Mouse (Mus musculus) hindlimb bud, embryonic 11.5 days (tissue): ENCODE data around the gene Pnpla8.

Source experiments
- DNase-seq: peaks from one replicate; pipeline ENCODE4 v3.0.0-alpha.2; 2012; ENCODE audit warnings: low read depth, low spot score; ENCODE audit errors: extremely low spot score

The Pnpla8 gene

DNA sequence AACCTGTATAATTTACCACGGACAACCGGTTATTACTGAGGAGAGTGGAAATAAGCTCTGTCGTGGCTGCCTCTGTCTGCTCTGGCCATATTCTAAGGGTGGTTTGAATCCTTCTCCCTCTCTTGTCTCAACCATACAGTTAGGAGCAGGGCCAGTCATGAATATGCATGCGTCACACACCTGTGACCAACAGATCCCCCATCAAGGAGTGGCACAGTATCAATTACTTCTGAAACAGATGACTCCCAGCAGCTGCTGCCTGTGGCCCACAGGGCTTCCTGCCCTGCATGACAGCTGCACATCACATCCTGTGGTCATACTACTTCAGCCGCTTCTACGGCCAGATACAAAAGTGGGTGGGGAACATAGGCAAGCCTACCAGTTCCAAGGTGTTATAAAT lies 122.9 kb downstream of the Pnpla8 start:
- no peak for DNase-seq

- no peak for DNase-seq
Observed at GRCm38 (mm10) chr12:44345251-44345650, 124.1 kb downstream of the Pnpla8 start.

DNA sequence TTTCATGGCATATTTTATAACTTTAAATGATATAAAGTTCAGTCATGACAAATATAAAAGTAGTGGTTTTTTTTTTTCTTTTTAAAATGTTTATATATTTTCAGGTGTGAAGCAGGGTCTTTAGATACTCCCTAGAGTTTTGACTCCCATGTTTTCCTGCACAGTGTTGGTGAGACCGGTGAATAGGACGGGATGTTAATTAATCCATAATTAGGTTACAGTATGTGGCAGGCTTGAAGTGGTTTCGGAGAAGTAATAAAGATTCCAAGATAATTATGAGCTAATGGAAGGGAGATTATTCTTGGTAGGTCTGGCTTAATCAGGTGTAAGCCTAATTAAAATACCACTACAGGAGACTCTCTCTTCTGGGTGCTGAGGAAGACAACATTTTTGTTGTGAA lies 125.0 kb downstream of the Pnpla8 start:
- DNase-seq: no peak

DNA sequence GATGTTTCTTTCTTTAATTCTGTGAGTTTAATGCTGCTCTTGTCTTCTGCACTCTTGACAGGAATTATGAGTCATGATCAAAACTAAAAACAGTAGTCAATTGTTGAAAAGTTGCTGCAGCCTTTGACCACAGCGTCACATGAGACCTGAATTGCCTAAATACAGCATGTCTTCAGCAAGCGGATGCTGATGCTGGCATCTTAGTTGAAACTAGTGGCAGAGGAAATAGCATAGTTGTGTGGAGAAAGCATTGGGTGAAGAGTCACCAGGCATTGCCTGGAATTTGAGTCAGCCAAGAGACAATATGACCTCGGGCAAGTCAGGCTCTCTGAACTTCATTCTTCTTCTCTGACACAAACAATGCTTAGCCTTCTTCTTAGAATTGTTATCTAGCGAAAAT lies 133.9 kb downstream of the Pnpla8 start:
- no peak for DNase-seq

GRCm38 (mm10) chr12:44357460-44357859 lies 136.3 kb downstream of the Pnpla8 start:
- DNase-seq: no peak

GRCm38 (mm10) chr12:44357881-44358280 lies 136.7 kb downstream of the Pnpla8 start:
- no peak for DNase-seq

DNA sequence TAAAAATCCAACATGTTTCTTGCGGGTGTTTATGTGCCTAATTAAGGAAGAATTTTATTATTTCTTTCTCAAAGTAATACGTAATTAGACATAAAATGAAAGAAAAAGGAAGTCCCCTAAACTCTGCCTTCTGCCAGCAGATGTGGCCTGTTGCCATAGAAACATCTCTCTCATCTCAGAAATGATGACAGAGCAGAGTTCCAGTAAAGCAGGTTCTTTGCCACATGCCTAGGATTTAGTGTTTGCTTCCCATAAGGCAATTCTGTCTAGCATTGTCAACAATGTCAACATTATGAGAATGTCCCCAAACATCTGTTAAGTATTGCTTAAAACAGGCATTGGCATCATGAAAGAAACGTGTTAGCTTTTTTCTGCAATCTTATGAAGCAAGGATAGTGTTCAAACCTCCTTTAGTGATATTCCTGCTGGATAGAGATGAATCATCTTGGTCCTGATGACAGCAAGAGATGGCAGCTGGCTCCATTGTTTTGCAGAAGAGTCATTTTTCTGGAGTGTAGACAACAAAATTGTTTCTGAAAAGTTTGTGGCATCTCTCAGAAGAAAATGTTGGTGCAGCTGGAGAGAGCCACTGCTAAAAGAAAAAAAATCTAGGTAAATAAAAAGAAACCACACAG lies 150.0 kb downstream of the Pnpla8 start:
- no peak for DNase-seq
